Mouse (Mus musculus) kidney, adult 18-20 months (tissue): ENCODE measurements at regions not wholly inside any gene's neighbourhood (a gene's known extent, or its start where the extent isn't known, plus 50 kb on each side); places are given as distances from the start of the nearest gene placed in this dataset.

Experiments used
- DNase-seq: peaks from one replicate; pipeline ENCODE4 v3.0.0; 2021

DNA sequence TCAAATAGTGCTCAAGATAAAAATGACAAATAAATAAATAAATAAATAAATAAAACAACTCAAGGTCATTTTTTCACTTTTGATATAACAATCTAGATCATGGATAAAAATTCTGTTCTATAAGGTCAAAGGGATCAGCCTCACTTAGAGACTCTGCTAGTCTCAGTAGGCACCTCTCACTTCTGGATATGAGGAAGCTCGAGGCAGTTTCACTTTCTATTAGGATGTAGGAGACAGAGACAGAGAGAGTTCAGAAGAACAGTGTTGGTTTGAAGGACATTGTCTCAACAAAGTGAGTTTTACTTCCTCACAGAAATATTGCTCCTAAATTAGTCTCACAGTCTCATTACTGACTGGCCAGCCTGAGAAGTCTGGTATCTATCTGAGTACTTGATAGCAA is 458.9 kb downstream of the Trib2 start:
- DNase-seq = no peak

- DNase-seq = no peak
Measured at GRCm38 (mm10) chr12:15320697-15321449, 495.8 kb downstream of the Trib2 start.

GRCm38 (mm10) chr12:15319647-15320046 is 497.1 kb downstream of the Trib2 start:
- no peak for DNase-seq

- no peak for DNase-seq
Measured at GRCm38 (mm10) chr12:15294898-15295297, 521.8 kb downstream of the Trib2 start.

DNA sequence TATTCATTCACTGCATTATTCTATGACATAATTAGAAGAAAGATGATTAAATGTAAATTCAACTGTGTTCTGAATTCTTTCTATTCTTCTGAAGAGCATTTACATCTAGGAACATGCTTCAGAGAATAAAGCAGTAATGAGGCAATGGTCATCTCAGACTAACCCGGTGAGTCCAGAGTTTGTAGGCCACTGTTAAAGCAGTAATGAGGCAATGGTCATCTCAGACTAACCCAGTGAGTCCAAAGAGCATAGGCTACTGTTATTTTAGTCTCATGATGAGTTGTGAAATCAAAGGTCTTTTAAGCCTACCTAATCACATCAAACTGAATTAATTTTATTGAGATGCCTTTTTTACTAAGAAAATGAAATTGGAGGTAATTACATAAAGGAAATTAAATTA is 554.6 kb downstream of the Trib2 start:
- no peak for DNase-seq

GRCm38 (mm10) chr12:15261604-15262003 is 555.1 kb downstream of the Trib2 start:
- DNase-seq = no peak

GRCm38 (mm10) chr12:15260907-15261415 is 555.8 kb downstream of the Trib2 start:
- no peak for DNase-seq

GRCm38 (mm10) chr12:15244966-15245365 is 571.8 kb downstream of the Trib2 start:
- DNase-seq = no peak

- no peak for DNase-seq
Measured at GRCm38 (mm10) chr12:15222497-15223170, 594.1 kb downstream of the Trib2 start.

DNA sequence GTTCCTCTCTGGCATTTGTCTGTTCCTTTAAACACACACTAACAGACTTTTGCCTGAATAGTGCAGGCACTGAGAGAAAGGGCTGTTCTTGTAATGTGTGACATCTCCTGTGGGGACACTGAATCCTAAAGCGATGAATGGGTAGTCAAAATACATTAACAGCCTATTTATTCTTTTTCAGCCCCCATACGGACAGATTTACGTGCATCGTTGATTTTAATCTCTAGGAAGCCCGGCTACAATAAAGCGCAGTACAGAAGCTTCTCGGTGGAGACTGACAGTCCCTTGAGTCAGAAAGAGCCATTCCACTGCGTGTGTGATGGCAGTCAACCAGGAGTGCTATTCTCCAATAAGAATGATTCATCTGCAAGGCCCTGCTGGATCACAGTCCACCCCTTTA is 598.2 kb downstream of the Trib2 start:
- DNase-seq = no peak

GRCm38 (mm10) chr12:15216180-15216579 is 600.5 kb downstream of the Trib2 start:
- DNase-seq = no peak

GRCm38 (mm10) chr12:15174411-15175041 is 642.2 kb downstream of the Trib2 start:
- DNase-seq = no peak

DNA sequence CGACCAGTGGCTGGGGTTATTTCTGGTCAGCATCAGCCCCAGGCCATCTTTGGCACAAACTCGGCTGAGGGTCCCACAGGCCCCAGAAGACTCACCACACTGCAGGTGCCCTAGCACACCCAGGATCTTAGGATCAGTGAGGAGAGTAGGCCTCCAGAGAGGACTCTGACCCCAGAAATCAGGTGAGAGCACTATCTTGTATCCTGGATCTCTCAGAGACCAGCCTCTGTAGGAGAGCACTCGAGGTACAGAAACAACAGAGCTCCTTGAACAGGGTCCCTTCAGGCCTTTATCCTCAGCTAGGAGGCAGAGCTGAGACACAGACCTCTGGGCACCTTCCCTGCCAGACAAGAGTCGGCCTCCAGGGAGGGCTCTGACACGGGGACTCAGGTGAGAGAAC is 654.1 kb downstream of the Trib2 start:
- no peak for DNase-seq

DNA sequence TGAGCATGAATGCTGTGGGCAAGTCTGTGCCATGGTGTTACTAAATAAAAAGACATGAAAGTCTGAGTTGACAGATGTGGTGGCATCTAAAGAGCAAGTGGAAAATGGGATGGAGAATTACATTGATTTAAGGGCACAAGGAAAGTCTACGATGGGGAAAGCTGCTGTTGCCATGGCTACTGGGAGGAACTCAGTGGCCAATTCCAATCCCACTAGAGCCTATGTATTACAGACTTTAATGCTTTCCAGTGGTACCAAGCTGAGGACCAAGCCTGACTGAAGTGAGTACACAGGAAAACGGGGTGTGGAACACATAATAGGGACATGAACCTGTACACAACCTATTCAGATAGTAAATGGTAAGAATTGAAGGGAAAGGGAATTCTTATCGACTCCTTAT is 654.9 kb downstream of the Trib2 start:
- DNase-seq = no peak

DNA sequence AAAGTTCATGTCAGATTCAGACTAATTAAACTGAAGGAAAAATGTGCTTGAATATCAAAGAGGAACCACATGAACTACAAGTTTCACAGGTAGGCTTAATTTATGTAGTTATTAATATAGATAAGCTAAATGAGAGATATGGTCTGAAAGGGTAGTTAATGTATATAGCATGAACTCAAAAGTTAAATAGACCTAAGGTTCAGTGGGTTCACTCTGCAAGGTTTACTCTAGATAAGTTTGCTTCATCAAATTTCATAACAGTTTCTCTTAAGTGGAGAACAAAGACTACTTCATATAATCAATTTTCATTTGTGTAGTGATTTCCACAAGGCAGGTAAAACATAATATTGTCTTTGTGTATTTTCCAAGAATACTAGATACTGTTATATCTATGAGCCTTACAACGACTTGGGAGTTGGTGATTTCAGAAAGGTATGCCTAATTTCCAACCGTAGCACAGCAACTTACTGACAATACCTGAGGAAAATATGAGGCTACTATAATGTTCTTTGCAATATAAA is 656.2 kb downstream of the Trib2 start:
- no peak for DNase-seq

GRCm38 (mm10) chr12:15146398-15146797 is 670.3 kb downstream of the Trib2 start:
- no peak for DNase-seq

DNA sequence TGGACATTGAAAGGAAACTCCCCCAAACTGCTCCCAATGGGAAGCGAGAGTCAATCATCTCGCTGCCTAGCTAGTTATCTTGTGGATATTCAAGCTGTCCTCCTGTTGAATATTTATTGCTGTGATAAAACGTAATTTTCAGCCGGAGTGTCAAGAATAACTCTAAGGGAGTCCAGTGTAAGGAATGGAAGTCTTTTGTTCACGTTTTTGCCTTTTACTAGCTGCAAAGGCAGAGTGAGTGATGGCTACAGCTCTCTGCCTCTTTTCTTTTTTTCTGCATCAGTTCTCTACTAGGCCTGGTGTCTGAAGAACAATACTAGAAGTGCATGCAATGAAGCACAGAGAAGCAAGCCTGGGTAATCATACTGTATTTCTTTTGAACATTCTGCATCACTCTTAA is 679.7 kb downstream of the Trib2 start:
- no peak for DNase-seq

GRCm38 (mm10) chr12:15124179-15124578 is 692.5 kb downstream of the Trib2 start:
- DNase-seq = no peak

DNA sequence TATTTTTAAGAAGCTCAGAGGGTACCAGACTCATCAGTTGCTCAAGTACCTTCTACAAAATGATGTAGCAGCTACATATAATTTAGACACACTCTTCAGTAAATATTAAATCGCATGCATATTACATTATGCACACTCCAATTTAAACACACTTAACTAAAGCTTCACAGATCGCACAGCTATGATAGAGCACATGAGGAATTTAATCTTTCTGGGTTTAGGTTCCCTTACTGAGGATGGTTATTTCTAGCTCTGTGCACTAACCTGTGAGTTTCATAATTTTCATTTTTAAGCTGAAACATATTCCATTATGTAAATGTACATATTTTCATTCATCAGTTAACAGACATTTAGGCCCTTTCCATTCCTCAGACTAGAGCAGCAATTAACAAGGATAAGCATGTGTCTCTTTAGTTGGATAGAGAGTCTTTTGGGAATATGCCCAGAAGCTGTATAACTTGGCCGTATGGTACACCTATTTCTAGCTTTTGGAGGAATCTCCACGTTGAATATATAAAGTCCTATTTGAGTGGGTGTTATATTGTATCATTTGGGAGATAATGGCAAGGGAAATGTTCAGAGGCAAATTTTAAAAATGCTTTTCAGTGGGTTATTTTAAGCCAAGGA is 694.0 kb downstream of the Trib2 start:
- no peak for DNase-seq

GRCm38 (mm10) chr12:15115556-15115955 is 701.2 kb downstream of the Trib2 start:
- no peak for DNase-seq

DNA sequence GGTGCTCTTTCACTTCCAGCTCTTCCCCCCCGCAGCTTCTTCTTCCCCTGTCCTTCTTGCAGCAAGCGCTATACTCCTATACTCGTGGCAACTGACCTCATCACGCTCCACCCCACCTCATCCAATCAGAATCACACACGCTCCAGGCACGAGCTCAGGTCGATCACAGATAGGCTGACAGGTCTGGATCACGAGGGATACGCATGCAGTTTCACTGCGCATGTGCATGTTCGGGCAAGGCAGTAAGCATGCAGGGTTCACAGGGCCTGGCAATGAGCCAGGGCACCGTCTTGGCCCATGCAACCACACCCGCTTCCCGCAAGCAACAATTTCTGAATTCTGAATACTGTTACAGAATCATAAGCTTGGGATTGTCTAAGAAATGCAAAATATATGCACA is 701.9 kb downstream of the Trib2 start:
- no peak for DNase-seq

DNA sequence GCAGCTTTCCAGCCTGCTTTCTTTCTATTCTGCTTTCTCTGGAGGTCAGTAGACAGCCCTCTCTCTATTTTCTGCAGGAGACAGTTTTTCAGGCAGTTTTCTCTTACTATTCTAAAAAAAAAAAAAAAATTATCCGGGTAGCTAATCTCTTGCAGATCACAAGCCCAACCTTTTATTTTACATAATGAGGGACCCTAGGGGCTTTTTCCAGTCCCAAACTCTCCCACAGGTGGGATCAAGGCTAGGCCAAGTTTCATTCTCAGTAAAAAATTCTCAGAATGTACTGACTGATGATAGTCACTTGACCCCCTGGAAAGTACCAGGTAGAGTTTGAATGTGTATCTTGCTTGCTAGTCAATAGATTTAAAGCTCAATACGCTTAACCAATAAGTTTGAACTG is 705.7 kb downstream of the Trib2 start:
- no peak for DNase-seq

GRCm38 (mm10) chr12:15104876-15105275 is 711.8 kb downstream of the Trib2 start:
- no peak for DNase-seq
